Mouse (Mus musculus): ENCODE results near the gene Frmpd2.

GRCm38 (mm10) chr14:33423003-33423402 is 48.5 kb upstream of the Frmpd2 start:
- TF ChIP-seq POLR2A (IDR thresholded peaks at IDR 0.05; ENCODE audit: control insufficient read depth, extremely low read depth, insufficient read depth, low read length, poor library complexity) (no peak), CTCF (IDR thresholded peaks at IDR 0.05; ENCODE audit: borderline replicate concordance, control insufficient read depth, extremely low read depth, insufficient read depth, low read length, poor library complexity) (no peak)

All from thymus, adult 2 months (tissue).